Mouse (Mus musculus): ENCODE measurements around the gene Pigk.

Gene Pigk

DNA sequence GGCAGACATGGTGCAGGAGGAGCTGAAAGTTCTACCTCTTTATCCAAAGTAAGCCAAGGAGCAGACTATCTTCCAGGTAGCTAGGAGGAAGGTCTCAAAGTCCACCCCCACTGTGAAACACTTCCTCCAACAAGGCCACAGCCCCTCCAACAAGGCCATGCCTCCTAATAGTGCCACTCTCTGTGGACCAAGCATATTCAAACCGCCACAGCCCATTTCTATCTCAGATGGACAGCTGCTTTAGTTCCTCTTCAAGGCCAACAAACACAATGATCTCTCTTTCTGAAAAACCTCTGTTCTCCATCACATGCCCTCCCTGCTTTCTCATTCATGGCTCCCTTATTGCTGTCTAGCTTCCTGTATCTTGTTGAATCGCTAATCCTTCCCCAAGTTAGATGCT lies 218.6 kb downstream of the Pigk start:
- DNase-seq (ENCODE audit: low spot score in 2 of 2): no peak

DNA sequence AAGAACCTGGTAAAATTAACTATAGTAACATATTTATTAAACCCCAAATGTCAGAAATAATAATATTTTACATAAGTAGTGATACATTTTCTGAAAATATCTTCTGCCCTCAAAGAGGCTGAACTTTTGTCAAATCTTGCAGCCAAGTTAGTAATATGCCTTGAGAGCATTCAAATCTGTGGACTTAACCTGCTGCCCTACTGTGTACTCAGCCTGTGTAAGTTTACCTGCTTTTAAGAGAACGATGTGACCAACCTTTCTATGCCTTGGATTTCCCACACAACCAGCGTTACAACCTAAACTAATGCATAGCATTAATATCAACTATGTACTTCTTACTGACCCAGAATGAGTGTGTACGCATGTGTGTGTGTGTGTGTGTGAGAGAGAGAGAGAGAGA lies 219.8 kb downstream of the Pigk start:
- no peak for DNase-seq (ENCODE audit: low spot score in 2 of 2)

DNA sequence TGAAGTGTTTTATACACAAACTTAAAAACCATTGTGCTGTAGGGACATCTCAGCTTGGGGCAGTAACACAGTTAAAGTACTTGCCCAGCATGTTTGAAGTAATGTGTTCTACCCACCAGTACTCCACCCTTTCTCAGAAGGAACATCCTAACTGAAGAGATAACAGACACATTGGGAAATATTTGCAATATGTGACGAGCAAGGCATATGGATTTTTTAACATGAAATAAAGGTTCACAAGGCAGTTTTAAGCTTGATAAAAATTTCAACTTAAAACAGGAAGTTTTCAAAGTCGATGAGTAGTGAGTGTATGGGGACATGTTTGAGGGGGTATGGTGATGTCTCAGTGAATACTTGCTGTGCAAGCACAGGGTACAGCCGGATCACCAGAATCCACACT lies 222.4 kb downstream of the Pigk start:
- DNase-seq (ENCODE audit: low spot score in 2 of 2): no peak

DNA sequence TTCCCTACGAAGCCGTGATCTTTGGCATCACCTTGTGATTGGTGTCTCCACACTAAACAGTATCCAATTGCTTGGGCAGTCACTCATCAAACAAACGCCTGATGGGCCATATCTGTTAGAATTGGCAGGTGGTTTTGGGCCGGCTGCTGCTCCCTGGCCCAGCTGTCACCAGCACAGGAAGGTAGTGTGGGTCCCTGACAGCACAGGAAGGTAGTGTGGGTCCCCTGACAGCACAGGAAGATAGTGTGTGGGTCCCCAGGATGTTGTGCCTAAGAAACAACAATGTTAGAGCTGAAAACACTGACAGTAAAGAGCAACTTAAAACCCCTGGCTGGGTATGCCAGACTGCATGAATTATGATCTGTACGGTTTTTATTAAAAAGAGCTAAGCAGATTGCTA lies 227.8 kb downstream of the Pigk start:
- no peak for DNase-seq (ENCODE audit: low spot score in 2 of 2)

DNA sequence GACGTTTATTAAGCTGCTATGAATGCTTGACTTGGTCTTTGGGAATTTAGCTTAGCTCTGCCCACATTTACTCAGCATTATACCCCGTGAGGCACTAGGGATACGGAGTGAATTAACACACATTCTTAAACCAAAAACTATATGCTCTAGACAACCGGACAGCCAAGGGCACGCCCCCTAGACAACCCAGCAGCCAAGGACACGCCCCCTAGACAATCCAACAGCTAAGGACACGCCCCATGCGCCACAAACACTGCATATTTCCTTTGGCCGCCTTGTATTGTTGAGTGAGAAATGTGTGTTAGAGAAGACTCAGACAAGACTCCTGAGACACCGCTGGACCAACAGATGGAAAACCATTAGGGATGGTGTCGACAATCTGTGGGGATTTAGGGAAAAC lies 229.1 kb downstream of the Pigk start:
- no peak for DNase-seq (ENCODE audit: low spot score in 2 of 2)

DNA sequence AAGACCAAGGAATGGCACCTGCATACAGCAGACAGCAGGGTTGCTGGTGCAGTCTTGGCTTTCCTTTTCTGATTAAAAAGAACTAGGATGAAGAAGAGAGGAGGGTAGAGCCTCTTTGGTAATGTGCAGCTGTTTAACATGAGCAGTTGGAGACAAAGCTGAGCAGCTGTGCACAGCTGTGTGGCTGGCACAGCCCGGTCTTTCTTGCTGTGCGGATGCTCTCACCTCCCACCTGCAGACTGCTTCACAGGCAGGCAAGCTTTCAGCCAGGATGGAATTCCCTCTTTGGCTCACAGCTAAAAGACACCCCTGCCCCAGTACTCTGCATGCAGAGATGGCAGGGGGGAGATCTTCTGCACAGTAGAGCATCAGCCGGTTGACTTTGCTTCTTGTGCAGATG lies 230.9 kb downstream of the Pigk start:
- DNase-seq (ENCODE audit: low spot score in 2 of 2): no peak

DNA sequence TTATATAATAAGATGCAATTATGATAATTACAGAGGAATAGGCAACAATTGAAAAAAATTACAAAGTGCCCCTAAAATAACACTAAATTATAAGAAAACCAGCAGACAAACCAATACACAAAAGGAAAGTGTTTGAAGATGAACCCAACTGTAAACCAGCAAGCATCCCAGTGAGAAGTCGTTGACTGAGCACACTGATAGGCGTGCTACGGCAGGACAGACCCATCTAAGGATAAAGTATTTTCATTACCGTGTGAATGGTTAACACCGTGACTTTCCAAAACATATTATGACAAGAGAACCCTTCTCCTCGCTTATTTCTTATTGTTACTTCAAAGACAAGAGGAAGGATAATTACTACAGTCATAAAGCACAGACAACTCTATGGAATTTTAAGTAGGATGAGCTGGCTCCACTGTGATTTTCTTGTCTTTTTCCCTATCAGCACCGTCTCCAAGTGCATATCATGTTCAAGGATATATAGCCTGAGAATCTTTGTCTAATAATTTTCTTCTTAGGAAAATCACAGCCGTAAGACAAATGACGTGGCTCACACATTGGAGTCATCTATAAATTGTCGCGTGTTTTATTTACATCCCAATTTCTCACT lies 233.2 kb downstream of the Pigk start:
- no peak for DNase-seq (ENCODE audit: low spot score in 2 of 2)

DNA sequence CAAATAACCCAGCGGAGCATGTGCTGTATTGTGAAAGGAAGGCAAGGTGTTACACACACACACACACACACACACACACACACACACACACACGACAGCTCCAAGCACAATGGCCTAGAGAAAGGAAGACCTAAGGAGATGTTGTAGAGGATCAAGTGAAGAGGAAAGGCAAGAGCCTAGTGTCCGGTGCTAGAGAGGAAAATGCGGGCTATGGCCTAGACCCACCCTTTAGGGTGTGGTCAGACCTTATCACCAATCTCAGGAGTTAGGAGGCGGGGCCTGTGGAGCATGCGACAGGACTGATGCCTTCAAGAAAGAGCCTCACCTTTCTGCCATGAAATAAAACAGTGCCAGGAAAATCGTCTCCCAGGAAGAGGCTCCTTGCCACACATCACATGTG lies 234.7 kb downstream of the Pigk start:
- DNase-seq (ENCODE audit: low spot score in 2 of 2): no peak

DNA sequence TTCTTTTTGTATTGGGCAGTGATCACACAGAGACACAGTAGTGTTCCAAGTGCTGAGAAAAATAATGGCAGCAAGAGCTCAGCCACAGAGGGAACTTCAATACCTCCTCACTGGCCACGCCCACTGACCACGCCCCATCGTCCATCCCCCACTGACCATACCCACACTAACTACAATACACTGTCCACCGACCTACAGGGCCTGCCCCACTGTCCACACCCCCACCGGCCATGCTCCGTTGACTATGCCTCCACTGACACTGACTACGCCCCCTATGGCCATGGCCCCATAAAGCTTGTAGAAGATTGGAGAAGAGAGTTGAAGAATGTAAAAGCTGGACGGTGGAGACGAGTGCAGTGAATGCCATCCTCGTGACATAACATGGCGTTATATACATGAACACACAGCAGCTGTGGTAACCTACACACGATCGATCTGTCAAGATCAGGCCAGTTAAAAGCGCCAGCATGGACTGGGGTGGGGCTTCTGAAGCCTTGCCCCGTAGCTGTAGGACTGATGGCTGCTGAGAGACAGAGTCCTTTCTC lies 235.4 kb downstream of the Pigk start:
- DNase-seq (ENCODE audit: low spot score in 2 of 2): no peak

DNA sequence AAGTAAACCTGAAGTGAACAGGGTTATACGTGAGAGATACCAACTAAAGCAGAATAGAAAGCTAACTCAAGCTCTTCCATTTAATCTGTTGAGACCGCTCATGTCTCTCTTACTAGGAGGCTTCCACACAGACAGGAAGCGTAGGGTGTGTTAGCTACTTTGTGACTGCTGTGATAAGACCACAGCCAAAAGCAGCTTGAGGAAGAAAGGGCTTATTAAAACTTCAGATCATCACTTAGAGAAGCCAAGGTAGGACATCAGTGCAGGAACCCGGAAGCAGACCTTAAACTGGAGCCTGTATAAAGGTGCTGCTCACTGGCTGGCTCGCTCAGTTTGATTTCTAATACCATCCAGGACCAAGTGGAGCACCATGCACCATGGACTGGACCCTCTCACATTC lies 236.4 kb downstream of the Pigk start:
- no peak for DNase-seq (ENCODE audit: low spot score in 2 of 2)

DNA sequence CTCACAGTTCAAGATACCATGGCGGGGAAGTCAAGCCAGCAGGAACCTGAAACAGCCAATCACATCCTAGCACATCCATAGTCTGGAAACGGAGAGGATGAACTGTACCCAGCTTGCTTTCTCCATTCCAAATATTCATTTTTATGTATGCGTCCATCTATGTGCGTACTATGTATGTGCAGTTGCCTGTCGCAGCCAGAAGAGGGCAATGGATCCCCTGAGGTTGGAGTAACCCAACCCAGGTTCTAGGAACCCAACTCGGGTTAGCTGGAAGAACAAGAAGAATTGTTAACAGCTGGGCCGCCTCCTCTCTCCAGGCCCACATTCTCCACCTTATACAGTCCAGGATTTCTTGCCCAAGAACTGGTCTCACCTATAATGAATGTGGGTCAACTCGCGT lies 237.0 kb downstream of the Pigk start:
- no peak for DNase-seq (ENCODE audit: low spot score in 2 of 2)

DNA sequence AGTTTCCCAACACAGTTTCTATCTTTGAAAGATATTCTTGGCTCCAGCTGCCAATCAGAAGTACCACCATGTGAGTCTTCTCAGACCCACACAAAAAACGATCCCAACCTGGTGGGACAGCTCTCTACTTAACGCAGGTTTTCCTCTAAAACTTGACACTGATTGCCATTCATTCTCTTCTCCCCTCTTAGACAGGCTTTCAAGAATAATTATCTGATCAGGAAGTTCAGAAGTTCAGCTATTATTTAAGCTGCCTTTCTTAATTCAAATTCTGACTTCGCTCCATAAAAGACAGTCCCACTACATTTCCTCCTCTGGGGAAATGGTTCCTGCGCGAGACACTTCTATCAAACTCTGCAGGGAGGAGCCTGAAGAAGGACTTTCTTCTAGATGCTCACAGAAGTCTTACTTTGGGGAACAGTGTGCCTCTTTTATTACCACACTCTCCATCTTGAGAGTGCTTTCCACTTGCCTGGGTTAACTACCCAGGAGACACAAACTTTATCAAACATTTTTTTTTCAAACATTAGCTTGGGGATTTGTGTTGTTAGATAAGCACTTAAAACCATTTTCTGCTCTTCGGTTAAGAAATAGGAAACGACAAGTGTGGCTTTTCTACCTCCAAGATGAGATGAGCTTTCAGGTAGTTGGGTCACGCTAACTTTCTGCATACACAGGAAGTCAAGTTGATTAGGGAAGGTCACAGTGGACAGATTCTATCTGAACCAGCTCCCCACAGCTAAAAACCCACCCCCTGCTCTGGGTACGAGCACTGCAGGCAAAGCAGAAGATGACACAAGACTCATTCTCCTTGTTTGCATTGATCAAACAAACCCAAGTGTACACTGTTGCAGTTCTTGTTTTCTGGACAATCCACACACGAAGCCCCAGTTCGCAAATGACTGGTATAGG lies 238.0 kb downstream of the Pigk start:
- no peak for DNase-seq (ENCODE audit: low spot score in 2 of 2)

DNA sequence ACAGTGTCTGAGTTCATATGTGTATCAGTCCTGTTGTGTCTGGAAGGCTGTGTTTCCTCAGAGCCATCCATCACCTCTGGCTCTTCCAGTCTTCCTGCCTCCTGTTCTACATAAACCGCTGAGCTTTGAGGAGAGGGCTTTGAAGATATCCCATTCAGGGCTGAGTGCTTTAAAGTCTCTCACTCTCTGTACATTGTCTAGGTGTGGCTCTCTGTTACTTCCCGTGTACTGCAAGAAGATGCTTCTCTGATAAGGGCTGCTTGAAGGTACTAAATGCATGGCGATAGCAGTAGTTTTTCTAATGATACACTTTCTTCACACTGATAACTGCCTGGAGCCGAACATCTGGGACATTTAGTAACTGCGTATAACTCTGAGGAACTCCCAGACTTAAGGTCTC lies 242.1 kb downstream of the Pigk start:
- no peak for DNase-seq (ENCODE audit: low spot score in 2 of 2)

DNA sequence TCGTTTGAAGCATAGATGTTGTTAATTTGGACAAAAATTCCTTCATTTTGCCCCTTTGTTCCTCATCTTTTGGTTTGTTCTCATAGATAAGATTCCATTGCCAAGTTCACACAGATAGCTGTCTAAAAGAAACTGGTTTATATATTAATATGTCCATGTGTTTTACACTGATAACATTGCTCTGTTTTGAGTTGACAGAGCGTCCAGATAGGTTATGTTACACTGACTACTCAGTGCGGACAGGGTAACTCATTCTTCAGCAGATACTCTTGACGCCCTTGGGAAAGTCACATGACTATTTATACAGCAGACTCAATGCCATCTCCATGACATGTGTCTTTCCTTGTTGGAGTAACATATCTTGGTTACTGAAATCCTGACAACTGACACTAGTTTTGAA lies 242.9 kb downstream of the Pigk start:
- DNase-seq (ENCODE audit: low spot score in 2 of 2): no peak

DNA sequence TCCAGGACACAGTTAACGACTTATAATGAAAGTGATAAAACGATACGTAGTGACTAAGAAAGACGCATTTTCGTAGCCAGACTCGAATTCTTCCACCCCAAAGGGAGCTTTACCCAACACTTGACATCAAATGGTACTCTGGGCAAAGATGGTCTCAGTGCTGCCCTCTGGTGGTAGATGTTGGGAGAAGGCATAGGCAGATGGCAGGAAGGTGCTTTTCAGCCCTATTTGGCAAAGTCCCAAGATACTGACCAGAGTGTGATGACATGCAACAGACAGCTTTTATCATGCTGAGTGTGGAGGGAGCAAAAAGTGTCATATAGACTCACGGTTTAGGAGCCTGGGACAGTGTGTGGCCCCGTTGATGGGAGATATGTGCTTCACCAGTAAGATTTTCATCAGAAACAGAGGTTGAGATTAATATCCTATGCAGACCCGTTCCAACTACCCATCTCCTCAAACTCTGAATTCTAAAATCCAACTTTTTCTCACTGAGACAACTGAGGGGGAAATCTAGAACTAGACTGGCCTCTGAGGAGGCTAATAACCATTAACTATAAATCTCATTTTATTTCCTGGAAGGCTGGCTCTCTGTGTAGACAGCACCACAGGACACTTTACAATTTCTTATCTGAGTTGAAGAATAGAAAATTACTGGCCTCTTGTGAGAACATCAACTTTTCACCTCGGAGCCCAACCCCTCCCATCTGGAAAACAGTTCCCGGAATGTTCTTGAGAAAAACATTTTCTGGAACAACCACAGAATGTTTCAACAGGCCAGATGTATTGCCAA lies 244.7 kb downstream of the Pigk start:
- peak in 1 of 2 experiments; percentile 36 for DNase-seq (ENCODE audit: low spot score in 2 of 2)

DNA sequence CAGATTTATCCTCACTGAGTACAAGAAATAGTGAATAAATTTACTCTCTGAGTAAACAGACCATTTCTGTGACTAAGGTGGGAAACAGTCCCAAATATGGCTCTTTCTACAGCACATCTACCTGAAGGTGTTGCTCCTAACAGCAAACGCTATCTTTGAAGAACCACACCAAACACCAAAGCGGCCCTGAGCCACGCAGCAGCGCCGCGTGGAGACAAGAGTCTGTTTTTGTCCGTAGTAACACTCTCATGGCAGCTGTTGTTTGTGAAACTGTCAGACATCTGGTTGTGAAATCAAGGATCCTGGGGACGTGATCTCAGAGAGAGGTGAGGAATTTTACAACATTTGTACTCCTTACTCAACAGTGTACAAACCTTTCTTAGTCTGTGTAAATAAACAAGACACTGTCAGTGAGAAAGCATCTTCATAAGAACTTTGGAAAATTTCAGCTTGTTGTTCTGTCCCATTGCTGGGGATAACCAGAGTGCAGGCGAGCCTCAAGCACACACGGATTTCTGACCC lies 248.0 kb downstream of the Pigk start:
- DNase-seq (ENCODE audit: low spot score in 2 of 2): no peak

DNA sequence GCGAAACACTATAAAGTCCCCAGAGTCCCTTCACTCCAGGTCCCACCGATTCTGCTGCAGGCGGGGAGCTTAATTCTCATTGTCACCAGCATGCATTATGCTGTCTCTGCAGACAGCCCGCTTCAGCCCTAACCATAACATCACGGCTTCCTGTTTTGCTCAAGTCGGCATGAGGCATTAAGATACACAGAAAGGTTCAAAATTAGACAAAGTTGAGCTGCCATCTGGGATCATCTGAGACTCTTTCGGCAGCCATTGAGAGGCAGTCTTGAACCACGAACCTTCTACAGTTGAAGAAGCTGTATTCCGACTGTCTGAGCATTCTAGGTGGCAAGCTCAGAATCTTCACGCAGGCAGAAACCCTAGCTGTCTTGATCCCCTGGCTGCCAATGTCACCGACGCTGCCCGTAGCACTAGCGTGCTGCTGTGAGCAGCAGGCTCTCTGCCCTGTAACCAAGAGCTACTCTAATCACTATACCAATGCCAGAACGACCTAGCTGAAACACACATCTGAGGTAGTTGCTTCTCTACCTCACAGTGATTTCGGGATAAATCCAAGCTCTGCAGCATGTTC lies 256.0 kb downstream of the Pigk start:
- DNase-seq (ENCODE audit: low spot score in 2 of 2): no peak

DNA sequence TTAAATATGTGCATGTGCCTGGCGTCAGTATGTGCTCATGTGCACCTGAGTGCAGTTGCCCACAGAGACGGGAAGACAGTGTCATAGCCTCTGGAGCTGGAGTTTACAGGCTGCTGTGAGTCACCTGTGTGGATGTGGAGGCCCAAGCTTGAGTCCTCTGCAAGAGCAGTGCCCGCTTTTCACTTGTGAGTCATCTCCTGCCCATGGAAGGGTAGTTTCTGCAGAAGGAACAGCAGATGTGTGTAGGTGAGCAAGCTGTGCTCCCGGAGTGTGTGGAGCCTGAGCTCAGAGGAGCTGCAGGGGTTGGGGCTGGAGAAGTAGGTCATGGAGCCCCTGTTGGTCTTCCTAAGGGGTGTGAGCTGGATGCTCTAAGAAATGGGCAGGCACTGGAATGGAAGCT lies 257.5 kb downstream of the Pigk start:
- peak in 1 of 2 experiments; percentile 19 for DNase-seq (ENCODE audit: low spot score in 2 of 2)

DNA sequence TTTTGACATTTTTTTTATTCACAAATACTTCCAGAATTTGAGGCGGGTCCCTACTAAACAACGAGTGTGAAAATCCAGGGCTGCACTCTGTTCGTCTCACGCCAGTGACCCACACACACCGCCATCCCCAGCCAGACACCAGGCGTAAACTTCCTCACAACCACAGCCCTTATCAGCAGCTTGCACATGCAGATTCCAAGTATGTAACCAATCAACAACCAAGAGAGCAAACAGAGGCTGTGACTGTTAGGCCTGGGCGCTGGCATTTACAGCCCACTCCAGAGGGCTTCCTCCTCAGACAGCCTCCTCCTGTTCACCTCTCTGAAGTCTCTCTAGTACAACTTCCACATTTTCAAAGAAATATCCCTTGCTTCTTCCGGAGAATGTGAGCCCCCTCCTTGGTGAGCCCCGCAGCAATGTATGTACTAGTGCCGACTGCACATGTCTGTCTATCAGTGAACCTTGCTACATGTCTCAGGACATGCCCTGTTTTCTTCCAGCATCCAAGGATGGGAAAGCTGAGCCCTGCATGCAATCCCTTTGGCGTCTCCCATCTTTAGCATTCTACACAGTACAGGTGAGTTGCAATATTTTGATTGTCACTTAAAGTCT lies 265.7 kb downstream of the Pigk start:
- DNase-seq (ENCODE audit: low spot score in 2 of 2): no peak

DNA sequence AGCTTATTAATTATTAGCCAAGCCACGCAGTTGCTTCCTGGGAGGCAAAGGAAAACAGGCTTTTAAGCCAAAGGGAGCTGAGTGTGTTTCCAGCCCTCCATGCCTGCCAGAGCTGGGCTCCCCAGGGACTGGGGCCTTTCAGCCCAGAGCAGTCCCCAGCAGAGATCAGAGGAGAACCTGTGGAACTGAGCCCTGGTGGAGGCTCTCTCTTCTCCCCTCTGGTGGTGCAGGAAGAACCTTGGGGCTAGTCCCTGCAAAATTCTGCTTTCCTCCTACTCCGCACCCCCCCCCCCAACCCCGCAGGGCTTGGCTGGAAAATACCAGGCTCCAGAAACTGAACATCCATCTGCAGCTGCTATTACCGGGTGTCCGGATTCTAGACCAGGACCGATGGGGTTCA lies 266.5 kb downstream of the Pigk start:
- no peak for DNase-seq (ENCODE audit: low spot score in 2 of 2)
